Mouse (Mus musculus): ENCODE data around the gene Entr1.

- TF ChIP-seq ZNF384 (IDR thresholded peaks at IDR 0.05; ENCODE audit: low read depth, low read length), result no peak
- no peak for TF ChIP-seq HCFC1 (IDR thresholded peaks at IDR 0.05; ENCODE audit: borderline replicate concordance, insufficient read depth, low read length)
- no peak for TF ChIP-seq ZC3H11A (IDR thresholded peaks at IDR 0.05; ENCODE audit: borderline replicate concordance, low read depth, low read length)
- no peak for TF ChIP-seq MAFK (IDR thresholded peaks at IDR 0.05; ENCODE audit: insufficient read depth, low read depth, low read length)
- TF ChIP-seq CHD2 (IDR thresholded peaks at IDR 0.05; ENCODE audit: low read depth, low read length), result no peak
These were observed 11.2 kb upstream of the Entr1 start for GRCm38 (mm10) chr2:26400296-26400695.

All from ES-E14 (cell line).